Mouse (Mus musculus) kidney, adult 11 months (tissue): ENCODE measurements at regions not wholly inside any gene's neighbourhood (a gene's known extent, or its start where the extent isn't known, plus 50 kb on each side); places are given as distances from the start of the nearest gene placed in this dataset.
A peak's percentile ranks its signal among the peaks of the same experiment; 100 is the strongest.

Source experiments
- DNase-seq: peaks from one replicate; pipeline ENCODE4 v3.0.0; 2022

DNA sequence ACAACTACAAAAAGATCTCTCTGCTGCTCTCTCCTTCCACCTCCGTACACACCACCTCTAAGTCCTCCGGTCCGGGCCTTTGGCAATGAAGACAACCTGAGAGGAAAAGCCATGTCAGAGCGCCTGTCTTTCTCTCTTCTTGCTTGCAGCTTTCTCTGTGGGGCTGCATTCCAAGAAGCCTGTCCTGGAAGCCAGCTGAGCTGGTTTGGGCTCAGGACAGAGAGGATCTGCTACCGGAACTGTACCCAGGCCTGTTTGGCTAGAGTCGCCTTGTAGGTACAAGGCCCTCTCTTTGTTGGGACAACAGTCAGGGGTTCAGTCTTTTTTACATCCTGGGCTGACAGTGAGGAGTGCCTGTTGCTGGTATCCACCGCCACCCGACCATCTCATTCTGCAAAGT is 321.4 kb downstream of the Med13l start:
- DNase-seq = no peak

DNA sequence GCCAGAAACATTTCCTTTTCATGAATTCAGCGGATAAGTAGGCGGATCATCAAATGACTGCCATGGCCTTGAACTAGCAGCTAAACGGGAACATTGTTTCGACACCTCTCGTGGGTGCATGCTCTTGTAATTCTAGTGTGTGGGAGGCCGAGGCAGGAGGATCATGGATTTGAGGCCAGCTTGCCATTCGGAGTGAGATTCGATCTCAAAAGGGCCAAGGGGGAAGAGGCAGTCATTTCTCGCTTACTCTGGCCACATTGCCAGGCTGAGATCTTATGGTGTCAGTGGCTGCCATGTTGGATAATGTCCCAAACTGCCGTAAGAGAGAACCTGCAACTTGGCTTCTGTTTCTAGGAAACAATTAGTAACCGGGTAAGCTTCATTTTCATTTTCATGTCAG is 327.7 kb downstream of the Med13l start:
- DNase-seq = no peak

DNA sequence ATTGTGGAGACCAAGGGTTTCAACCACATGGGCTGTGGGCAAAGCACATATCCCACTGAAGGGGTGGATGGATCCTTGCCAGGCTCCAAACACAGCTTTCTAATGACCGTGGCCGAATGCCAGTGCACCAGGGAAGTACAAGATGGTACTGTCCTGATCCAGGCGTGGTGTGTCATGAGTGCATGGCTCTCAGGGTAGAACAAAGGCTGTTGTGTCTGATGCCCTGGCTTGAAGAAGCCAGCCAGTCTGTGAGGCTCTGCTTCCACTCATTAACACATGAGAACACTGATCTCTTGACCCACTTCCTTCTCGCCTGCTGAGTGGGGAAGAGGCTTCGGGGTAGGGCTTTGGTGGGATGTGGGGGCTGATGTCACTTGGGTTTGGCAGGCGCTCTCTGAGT is 330.7 kb downstream of the Med13l start:
- no peak for DNase-seq

DNA sequence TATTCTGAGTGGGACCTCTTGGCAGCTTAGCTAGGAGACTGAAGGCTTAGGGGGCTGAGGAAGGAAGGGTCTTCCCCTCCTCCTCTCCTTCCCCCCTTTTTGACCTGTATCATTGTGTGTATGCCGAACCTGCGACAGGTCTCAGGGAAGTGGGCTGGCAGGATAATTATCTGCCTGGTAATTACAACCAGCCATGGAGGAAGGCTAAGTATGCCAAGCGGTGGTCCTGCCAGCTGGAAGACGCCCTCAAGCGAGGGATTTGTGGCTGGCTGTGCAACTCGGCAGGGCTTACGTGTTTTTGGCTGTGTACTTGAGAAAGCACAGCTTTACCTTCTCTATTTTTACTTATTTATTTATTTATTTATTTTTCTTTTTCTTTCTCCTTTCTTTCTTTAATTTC is 347.7 kb downstream of the Med13l start:
- no peak for DNase-seq

DNA sequence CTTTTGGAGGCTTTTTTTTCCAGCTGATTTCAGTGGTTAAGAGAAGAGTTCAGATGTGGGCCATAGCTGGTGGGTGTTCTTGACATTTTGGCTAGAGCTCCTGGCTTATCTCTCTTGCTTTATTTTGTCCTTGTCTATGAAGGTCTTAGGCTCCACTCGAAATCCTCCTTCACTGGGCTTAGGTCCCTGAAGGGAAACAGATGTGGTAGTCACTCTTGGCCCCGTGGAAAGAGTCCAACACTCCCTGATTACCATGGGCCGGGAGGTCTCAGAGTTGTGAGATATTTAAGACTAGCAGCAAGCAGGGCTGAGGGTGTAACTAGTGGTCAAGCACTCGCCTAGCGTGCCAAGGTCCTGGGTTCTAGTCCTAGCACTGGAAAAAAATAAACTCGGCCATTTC is 349.3 kb downstream of the Med13l start:
- no peak for DNase-seq

DNA sequence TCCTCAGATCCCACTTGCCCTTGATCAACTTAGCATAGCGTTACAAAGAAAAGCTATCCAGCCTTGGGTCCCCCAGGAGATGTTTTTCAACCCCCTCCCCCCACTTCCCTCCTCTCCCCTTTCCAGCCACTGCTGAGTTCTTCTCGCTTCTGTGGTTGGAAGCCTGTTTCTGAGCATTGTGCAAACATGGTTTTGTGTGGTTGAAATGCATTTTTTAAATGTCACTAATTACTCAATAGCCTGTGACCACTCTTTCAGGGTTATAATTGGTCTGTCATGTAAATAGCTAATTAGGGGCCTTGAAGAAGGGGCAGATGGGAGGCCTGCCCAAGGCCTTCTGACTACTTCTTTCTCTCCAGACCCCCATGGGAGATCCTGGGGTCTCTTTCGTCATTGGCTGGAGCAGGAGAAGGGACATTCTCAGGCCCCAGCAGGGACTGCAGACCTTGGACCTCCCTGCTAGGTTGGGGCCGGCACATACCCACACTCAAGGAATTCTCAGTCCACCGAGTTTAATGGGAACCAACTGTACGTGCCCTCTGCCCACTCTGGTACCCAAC is 353.8 kb downstream of the Med13l start:
- DNase-seq = no peak

DNA sequence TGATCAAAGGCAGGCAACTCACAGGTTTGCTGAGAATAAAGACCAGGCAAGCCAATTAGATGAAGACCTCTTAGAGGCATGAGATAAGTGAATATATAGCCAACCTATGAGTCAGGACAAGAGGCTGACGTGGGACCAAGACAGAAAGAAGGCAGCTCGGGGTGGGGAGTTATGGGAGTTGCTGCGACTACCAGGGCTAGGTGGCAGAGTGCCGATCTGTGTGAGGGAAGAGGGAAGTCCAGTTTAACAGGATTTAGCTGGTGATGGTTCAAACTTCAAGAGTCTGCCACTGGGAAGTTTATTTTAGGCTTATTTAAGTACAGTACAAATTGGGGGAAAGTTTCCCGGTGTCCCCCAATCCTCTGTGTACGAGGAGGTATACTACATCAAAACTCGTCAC is 362.9 kb downstream of the Med13l start:
- no peak for DNase-seq

DNA sequence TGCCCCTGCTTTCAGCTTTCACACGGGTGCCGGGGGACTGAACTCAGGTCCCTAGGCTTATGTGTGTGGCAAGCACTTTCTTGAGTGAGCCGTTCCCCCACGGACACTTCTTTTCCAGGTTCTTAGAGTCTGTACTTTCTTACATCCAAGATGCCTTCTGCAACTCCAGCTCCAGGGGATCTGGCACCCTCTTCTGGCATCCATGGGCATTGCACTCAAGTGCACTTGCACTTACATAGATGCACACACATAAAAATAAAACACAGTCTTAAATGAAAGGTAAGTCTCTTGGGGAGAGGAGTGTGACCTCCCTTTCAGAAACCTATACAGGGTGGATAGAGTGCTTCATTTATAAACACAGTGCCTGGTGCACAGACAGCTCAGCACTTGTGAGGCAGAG is 368.6 kb downstream of the Med13l start:
- DNase-seq = no peak

DNA sequence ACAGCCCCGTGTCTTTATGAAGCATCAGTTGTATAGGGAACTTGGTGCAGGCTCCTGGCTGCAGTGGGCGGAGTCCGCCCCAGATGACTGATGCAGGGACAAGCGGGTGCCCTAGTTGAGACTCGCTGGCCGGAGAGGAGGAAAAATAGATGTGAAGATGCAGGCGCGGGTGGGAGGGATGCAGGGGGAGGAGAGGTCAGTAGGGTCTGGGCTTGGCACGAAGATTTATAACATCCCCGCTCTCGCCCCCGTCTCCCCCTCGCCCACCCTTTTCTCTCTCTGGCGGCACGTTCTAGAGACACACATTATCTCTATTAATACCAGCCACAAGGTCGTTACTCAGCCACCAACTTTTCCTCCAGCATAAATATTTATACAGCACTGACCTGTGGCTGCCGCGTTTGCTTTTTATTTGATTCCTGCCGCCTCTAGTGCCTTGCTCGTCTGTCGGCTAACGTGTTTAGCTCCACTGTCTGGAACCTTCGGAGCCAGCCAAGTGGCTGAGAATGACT is 369.6 kb downstream of the Med13l start:
- DNase-seq = no peak

DNA sequence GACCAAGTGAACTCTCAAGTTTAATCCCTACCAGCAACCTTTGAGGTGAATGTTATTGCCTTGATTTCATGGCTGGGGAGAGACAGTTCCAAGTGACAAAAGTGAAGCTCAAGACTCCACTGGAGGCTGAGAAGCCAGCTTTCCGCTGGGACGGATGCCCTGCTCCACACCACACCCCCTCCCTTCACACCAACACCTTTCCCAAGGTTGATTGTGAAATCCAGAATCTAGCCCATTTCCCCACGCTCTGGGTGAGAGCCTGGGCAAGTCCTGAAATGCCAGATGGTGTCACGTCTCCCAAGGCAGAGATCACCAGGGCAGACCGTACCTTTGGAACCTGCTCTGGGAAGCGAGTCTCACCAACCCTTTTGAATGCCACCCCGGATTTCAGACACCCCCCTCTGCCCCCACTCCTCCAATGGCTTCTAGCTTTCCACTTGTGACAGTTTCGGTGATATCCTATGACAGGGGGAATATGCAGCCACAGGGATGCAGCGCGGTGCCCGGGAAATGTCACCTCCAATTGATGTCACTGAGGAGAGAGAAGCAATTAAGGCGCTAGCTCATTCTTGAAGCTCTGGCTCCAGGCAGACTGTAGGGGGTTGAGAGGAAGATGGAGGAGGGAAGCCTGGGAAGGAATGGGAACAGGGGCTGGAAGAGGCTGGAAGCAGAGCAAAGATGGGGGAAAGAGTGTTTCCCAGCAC is 379.0 kb downstream of the Med13l start:
- no peak for DNase-seq

DNA sequence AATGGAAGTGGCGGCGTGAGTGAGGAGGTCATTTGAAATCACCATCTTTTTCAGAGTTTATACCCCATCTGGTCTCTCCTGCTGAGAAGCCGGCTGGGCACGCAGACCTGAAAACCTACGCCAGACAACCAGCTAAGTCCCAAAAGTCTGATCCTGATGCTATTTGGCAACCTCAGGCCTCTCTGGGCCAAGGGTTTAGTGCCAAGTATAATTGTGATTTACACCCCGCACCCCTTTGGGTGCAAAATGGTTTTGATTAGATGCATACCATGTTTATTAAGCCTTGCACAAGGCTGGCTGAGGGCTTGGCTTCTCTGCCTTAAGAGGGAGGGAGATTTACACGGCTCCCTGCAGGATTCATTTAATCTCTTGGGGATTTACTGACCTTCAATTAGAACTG is 383.8 kb downstream of the Med13l start:
- no peak for DNase-seq

DNA sequence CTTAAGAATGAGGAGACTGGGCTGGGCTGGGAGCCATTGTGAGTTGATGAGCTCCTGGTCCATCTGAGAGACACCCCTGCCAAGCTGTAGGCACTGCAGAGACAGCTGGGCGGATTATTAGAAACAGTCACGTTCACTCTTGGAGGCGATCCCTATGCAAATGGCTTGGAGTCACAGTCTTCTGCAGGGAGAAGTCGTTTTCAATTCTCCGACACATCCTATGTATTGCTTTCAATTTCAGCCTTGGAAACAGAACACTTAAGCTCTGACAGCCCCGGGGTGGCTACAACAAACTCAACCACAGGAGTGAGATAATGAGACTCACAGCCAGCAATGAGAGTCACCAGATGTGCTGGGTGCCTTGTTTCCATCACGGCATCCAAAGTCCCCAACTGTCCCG is 385.6 kb downstream of the Med13l start:
- DNase-seq = no peak

DNA sequence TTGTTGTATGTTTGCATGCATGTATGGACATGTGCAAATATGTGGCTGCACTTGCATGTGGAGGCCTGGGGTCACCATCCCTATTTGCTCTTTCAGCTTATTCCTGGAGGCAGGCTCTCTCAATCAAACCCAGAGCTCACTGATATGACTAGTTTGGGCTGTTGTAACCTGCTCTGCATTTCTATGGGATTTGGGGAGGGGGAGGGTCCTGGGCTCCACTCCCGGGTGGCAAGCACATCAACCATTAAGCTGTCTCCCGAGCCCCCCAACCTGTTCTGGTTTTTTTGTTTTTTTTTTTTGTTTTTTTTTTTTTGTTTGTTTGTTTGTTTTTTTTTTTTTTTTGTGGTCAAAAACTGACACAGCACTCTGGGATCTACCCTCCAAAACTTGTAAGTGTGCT is 386.5 kb downstream of the Med13l start:
- no peak for DNase-seq

DNA sequence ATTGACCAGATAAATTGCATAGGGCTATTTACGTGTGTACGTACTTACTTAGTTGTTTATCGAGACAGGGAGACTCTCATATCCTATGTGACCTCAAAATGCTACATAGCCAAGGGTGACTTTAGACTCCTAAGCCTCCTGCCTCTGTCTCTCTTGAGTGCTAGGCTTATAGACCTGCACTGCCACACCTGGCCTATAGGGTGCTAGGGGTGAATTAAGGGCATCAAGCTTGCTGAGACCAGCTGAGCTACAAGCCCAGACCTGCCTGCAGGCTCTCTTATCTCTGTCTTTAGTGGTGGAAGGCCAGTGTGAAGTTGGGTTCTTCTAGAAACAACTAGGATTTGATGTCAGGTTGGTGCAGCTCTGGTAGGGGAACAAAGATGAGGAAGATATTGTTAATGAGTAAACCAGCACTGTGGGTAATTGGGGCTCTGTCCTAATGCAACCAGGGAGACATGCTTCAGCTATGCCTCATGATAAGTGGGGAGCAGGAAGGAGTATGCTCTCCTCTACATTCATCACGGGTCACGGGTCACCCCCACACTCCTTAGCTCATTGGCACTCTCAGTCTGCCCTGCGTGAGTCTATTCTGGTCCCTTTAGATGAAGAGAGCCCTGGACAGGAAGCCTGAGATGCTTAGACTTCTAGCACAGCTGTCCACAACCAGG is 387.8 kb downstream of the Med13l start:
- no peak for DNase-seq

DNA sequence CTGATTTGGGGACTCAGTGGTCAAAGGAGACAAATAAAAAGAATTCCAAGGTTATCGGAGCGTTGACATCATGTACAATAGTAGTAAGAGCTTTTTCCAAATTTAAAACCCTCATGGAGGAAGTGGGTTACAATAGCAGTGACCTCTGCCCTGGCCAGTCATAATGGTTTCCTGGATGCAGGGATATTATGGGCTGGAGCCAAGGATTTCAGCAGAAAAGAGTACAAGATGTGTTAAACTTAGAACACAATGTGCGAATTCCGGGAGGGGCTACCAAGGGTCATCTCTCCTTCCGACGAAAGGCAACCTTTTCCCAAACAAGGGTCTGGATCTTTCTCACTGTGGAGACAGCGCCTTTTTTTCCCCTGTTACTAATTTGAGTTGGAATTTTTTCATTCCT is 390.6 kb downstream of the Med13l start:
- DNase-seq = peak; percentile 80

DNA sequence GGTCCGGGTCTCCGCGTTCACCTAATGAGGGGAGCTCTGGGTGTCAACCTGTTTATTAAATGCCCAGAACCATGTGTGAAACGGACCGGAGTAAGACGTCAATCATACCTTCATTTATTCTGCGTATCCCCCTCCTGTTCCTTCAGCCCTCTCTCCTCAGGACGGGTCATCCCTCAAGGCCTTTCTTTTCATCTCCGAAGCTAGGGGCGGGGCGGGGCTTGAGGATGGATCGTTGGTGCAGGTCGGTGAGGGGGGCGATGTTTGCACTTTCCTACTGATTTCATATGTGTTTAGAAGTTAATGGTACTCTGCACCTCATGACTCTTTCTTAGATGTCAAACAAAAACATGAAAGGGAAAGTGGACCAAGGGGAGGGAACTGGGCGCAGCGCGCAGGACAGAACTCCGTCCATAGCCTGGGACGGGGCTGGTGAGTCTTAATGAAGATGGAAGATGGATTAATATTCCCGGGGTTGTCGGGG is 400.1 kb downstream of the Med13l start:
- DNase-seq = no peak

DNA sequence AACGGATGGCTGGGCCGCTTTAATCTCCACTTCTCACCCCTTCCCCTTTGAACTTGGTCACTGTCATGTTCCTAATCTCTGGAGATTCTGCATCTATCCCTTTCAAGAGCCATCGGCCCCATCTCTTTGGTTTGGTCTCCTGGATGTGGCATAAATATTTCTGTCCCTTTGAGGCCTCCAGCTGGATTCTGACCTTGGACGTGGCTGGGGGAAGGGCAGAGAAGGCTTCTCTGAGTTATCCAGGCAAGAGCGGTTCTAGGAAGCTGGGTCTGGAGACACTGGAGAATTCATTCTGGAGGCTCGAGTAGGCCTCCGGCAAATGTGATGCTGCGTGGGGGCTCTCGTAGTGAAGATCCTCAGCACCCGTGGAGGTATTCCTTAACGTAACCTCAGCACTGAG is 400.6 kb downstream of the Med13l start:
- DNase-seq = peak; percentile 17

DNA sequence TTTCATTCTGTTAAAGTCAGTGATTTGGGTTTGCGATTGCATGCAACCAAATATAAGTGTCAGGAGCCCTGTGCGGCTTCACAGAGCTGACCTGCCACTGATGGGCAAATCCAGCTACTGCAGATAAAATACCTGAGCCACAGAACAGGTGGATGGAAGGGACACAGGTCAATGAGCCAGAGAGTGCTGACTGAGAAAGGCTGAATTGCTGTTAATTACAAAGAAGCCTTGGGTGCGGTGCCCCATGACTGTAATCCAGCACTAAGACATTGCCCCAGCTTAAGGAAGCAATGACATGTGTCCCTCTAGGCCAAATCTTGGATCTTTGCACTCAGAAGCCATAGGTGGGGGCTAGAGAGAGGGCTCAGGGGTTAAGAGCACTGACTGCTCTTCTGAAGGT is 401.7 kb downstream of the Med13l start:
- no peak for DNase-seq

DNA sequence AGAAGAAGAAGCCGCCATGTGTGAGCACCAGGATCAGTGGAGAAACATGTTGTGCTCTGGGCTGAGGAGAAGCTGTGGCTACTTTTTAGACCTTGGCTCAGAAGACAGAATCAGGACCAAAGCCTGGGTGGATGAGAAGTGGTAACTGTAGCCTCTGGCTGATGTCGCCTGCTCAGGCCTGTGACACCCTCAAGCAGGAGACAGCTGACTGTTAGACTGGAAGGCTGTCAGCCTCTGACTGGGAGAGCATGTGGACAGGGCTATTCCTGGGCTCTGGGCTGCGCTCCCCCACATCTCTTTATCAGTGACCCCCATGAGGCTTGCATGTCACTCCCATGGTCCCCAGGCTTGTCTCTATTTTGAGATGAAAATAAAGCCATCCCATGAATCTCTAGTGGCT is 402.5 kb downstream of the Med13l start:
- DNase-seq = no peak

DNA sequence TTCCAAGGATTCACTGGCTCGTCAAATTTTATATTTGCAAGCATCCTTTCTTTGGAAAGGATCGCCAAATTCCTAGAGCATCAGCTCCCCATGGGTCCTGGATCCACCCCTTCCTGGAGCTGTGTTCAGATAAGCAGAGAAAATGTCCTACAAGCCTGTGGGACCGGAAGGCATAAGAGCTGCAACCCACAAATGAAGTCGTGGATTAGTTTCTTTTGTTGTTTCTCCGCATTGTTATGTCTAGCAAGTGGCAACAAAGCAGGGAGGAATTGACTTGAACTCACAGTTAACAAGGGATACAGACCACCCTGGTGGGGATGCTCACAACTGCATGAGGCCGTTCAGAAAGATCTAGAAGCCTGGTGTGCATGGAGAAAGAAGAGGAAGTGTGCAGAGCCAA is 406.4 kb downstream of the Med13l start:
- DNase-seq = no peak

DNA sequence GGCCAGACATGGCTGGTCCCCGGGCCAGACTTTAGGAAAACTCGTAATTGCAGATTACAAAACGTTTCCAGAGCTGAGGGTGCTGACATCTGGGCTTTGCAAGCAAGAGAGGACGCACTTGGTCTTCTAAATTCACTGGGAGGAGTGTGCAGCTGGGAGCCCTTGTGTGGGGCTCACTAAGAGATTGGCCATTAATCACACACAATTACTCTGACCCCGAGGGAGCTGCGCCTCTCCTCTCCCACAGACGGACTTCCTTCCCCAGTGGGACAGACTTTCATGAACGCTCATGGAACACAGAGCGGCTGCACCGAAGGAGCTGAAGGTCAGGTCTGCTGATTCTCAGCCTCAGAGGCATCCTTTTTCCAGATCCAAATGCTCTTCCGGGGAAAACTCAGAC is 407.2 kb downstream of the Med13l start:
- peak; percentile 27 for DNase-seq

DNA sequence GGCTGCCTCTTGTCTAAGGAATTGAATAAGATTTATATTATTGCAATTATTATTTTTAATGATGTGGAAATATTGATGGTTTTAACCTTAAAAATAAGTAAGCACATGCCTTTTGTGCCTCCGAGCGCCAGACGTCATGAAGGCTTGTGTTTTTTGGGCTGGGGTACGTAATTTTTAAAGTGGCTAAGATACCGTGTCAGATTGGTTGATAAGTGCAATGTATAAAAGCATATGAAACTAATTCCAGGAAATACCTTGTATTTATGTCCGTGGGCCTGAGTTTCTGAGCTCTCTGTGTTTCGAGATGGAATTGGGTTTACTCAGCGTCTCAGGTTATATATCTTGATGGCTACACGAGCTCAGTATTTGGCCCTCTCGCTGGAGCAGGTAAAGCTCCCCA is 414.7 kb downstream of the Med13l start:
- DNase-seq = no peak

DNA sequence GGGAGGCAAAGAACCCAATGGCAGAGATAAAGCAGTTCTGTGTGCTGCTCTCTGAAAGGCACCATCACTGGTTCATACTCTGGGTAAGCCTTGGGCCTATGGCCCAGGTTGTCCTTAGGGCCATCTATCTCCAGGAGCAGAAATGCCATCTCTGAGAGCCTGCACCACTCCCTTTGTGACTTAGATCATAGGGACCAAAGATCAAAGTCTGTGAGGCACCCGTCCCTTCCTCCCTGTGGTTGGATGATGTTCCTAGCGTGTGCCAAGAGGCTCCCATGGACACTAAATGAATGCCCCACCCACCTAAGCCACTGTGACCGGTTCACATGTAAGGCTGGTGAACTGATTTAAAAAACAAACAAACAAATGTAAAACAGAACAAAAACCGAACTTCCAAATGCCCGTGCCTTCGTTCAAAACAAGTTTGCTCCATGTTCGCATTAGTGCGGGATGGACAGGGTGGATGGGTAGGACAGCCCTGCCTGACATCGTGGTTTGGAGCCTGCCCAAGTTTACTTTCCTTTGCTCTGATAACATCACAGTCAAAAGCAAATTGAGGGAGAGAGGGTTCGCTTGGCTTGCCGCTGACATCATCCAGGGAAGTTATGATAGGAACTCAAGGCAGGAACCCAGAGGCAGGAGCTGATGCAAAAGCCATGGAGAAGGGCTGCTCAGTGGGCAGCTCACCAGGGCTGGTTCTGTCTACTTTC is 418.6 kb downstream of the Med13l start:
- no peak for DNase-seq

DNA sequence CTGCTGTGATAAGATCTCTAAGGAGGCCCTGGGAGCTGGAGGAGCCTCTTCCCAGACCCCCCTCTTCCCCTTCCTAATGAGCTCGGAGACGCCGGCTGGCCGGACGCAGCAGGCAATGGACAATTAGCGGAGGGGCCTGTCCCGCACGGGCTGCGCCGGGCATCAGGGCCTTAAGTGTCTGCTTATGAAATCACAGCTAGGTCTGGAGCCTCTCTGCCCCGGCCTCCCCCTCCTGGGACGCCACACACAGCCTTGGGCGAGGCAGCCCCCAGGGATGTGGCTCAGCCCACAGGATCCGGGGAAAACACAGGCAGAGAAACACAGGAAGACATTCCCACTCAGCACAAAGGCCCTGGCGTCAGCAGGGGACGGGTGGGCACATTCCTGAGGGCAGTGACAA is 420.6 kb downstream of the Med13l start:
- peak; percentile 62 for DNase-seq
